Mouse (Mus musculus): Measurements from ENCODE around the gene Serp2.

DNA sequence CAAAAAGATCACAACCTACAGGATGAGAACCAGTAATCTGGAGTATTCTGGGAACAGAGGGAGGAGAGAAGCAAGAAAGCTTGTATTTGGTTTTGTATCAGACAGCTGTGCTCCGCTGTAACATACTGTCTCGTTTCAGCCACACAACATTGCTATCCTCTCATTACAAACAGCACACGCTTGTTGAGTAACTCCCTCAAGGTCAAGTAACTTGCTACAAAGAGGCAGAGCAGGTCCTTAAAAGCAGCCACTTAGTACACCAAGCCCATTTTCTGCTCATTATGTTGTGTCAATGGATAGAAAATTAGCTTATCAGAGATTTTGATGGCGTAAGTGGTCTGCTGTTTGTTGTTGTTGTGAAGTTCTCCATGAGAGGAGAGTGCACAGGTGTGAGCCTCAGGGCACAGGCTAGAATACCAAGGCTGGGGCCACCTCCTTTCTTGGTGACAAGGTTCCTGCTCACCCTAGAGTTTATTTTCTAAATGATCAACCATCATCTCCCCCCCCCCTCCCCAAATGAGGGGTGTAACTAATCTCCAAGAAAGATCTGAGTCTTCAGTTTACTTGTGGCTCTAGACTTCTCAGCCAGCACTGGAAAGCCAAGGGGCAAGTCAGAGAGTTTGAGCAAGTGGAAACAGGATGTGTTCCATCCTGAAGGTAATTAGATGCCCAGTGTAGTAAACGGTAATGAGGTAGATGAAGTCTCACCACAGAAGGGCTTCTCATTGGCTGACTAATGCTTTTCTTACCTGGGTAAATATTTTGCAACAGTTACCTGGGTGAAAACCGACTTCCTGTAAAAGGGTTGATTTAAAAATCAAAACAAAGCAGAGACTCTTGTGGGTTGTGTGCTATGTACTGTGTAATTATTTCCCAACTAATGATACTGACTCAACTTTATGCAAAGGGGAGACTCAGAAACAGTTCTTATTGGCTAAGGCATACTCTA, 25.6 kb upstream of the Serp2 start:
- no peak for TF ChIP-seq CTCF (IDR thresholded peaks at IDR 0.05; ENCODE audit: insufficient read depth, low read depth, low read length)
- TF ChIP-seq POLR2A (IDR thresholded peaks at IDR 0.05; ENCODE audit: insufficient read depth, low read depth, low read length) = no peak

All from olfactory bulb, adult 2 months (tissue).